Mouse (Mus musculus) C2C12 (cell line): ENCODE results near the gene Pcgf6. TPM values are rescaled to one million over a fixed set of nuclear protein-coding genes. Genes with fewer than 3 reads are reported as not detected.
A peak's percentile ranks its signal among the peaks of the same experiment; 100 is the strongest.
"Not testable (repeated sequence)": the region's sequence is repeated elsewhere in the genome, so short reads cannot be mapped to it uniquely, and the experiment has no call there.

ENCODE experiments used
- H3K27me3 ChIP-seq: one replicate; pipeline ENCODE4 v1.6.1; 2011; ENCODE audit not compliant: control insufficient read depth, insufficient read depth, insufficient read length
- H3K36me3 ChIP-seq: one replicate; pipeline ENCODE4 v1.6.1; 2011; ENCODE audit not compliant: control insufficient read depth, insufficient read depth
- H3K4me3 ChIP-seq: one replicate; pipeline ENCODE4 v1.5.1; 2011; ENCODE audit warnings: mild to moderate bottlenecking, control low read depth; ENCODE audit not compliant: poor library complexity, insufficient read depth, severe bottlenecking
- H3K79me2 ChIP-seq: one replicate; pipeline ENCODE4 v1.6.1; 2011; ENCODE audit not compliant: control insufficient read depth, insufficient read depth
- H3K79me3 ChIP-seq: one replicate; pipeline ENCODE4 v1.6.1; 2011; ENCODE audit warnings: low read depth, control low read depth
- H3ac ChIP-seq: one replicate; pipeline ENCODE3; 2011; ENCODE audit warnings: low read depth; ENCODE audit not compliant: control insufficient read depth, insufficient read length
- CEBPB ChIP-seq: IDR thresholded peaks from one replicate; pipeline ENCODE4 v1.6.1; 2011; ENCODE audit warnings: low read depth, mild to moderate bottlenecking, control low read depth, moderate library complexity
- CTCF ChIP-seq: IDR thresholded peaks from one replicate; pipeline ENCODE4 v1.5.1; 2011; ENCODE audit not compliant: control insufficient read depth, insufficient read depth, insufficient read length
- FOSL1 ChIP-seq: IDR thresholded peaks from one replicate; pipeline ENCODE4 v1.8.0; 2011; ENCODE audit warnings: mild to moderate bottlenecking, low read length; ENCODE audit not compliant: poor library complexity, insufficient read depth, severe bottlenecking
- MAX ChIP-seq: IDR thresholded peaks from one replicate; pipeline ENCODE4 v1.6.1; 2011; ENCODE audit warnings: mild to moderate bottlenecking, control low read depth
- MYOD1 ChIP-seq: IDR thresholded peaks from one replicate; pipeline ENCODE4 v1.6.1; 2011; ENCODE audit warnings: low read depth; ENCODE audit not compliant: control insufficient read depth, insufficient read length
- MYOG ChIP-seq: IDR thresholded peaks from one replicate; pipeline ENCODE4 v1.6.1; 2011; ENCODE audit not compliant: control insufficient read depth, insufficient read length; ENCODE audit errors: extremely low read depth
- USF1 ChIP-seq: IDR thresholded peaks from one replicate; pipeline ENCODE4 v1.6.1; 2011; ENCODE audit warnings: low read depth, mild to moderate bottlenecking, control low read depth, moderate library complexity
- polyA plus RNA-seq: library from polyadenylated mRNA; unstranded; fragments of >200 nt; fragmentation: generic; extraction: Trizol; gene quantifications from one replicate; pipeline ENCODE4 v1.2.1, GENCODE M21; 2012; ENCODE audit warnings: missing spikeins

Pcgf6 gene
- polyA plus RNA-seq, 1 experiment: 5.5 TPM

GRCm38 (mm10) chr19:46999753-47000152 is 51.0 kb downstream of the Pcgf6 start:
- no peaks in the 10 kb centered on the region for H3K79me2 ChIP-seq
- no peaks in the 10 kb centered on the region for H3K36me3 ChIP-seq
- peaks cover 8% of the 10 kb centered on the region for H3K27me3 ChIP-seq
- TF ChIP-seq CTCF (no peak), CEBPB (no peak), MYOD1 (no peak), FOSL1 (no peak), MAX (no peak), MYOG (no peak), USF1 (no peak)
- no peak overlapping the region for H3K4me3 ChIP-seq
- no peak overlapping the region for H3ac ChIP-seq
- no peaks in the 10 kb centered on the region for H3K79me3 ChIP-seq

GRCm38 (mm10) chr19:46998953-46999352 is 51.8 kb downstream of the Pcgf6 start:
- no peaks in the 10 kb centered on the region for H3K79me3 ChIP-seq
- no peak overlapping the region for H3ac ChIP-seq
- H3K36me3 ChIP-seq: no peaks in the 10 kb centered on the region
- TF ChIP-seq MYOD1: no peak
- no peak for TF ChIP-seq MAX
- TF ChIP-seq USF1: no peak
- TF ChIP-seq CEBPB: no peak
- TF ChIP-seq MYOG: no peak
- TF ChIP-seq FOSL1: no peak
- no peak for TF ChIP-seq CTCF
- H3K4me3 ChIP-seq: no peak overlapping the region
- peaks cover 10% of the 10 kb centered on the region for H3K27me3 ChIP-seq
- H3K79me2 ChIP-seq: no peaks in the 10 kb centered on the region

GRCm38 (mm10) chr19:46998168-46998870 is 52.4 kb downstream of the Pcgf6 start:
- TF ChIP-seq CTCF (no peak), USF1 (no peak), MYOG (no peak), FOSL1 (no peak), MAX (no peak), MYOD1 (no peak), CEBPB (no peak)
- H3ac ChIP-seq: no peak overlapping the region
- H3K79me3 ChIP-seq: no peaks in the 10 kb centered on the region
- no peaks in the 10 kb centered on the region for H3K79me2 ChIP-seq
- H3K27me3 ChIP-seq: peaks cover 6% of the 10 kb centered on the region
- no peaks in the 10 kb centered on the region for H3K36me3 ChIP-seq
- H3K4me3 ChIP-seq: no peak overlapping the region

GRCm38 (mm10) chr19:46996095-46996494 is 54.6 kb downstream of the Pcgf6 start:
- H3ac ChIP-seq: no peak overlapping the region
- no peaks in the 10 kb centered on the region for H3K79me2 ChIP-seq
- H3K4me3 ChIP-seq: no peak overlapping the region
- H3K36me3 ChIP-seq: no peaks in the 10 kb centered on the region
- no peaks in the 10 kb centered on the region for H3K79me3 ChIP-seq
- peaks cover 4% of the 10 kb centered on the region for H3K27me3 ChIP-seq
- TF ChIP-seq CTCF (no peak), MAX (no peak), MYOG (no peak), MYOD1 (no peak), FOSL1 (no peak), CEBPB (no peak), USF1 (no peak)

GRCm38 (mm10) chr19:46992329-46992728 is 58.4 kb downstream of the Pcgf6 start:
- not testable (repeated sequence) for H3K36me3 ChIP-seq, H3K27me3 ChIP-seq, H3ac ChIP-seq, H3K4me3 ChIP-seq, H3K79me3 ChIP-seq, H3K79me2 ChIP-seq

- peak overlapping the region; percentile 20 for H3ac ChIP-seq
- peaks cover 4% of the 10 kb centered on the region for H3K27me3 ChIP-seq
- no peak overlapping the region for H3K4me3 ChIP-seq
- no peaks in the 10 kb centered on the region for H3K79me3 ChIP-seq
- H3K36me3 ChIP-seq: no peaks in the 10 kb centered on the region
- no peaks in the 10 kb centered on the region for H3K79me2 ChIP-seq
- TF ChIP-seq FOSL1 (no peak), CEBPB (no peak), CTCF (peak; percentile 65)
Observed at GRCm38 (mm10) chr19:46991145-46991544, 59.6 kb downstream of the Pcgf6 start.

- not testable (repeated sequence) for H3K27me3 ChIP-seq, H3K4me3 ChIP-seq, H3ac ChIP-seq, H3K36me3 ChIP-seq, H3K79me2 ChIP-seq, H3K79me3 ChIP-seq
Observed at GRCm38 (mm10) chr19:46990625-46991024, 60.1 kb downstream of the Pcgf6 start.
